Mouse (Mus musculus) MEL (cell line): ENCODE results near the gene BC051142. TPM values are rescaled to one million over a fixed set of nuclear protein-coding genes. Genes with fewer than 3 reads are reported as not detected.
A peak's percentile ranks its signal among the peaks of the same experiment; 100 is the strongest.

Experiments used
- DNase-seq: peaks from one replicate; pipeline ENCODE4 v3.0.0; 2011; ENCODE audit warnings: low read depth, low spot score
- H3K27ac ChIP-seq: 2 replicates; pipeline ENCODE4 v1.5.1; 2012; ENCODE audit warnings: low read depth, mild to moderate bottlenecking, control low read depth, low read length, moderate library complexity; ENCODE audit not compliant: control insufficient read depth
- H3K27me3 ChIP-seq, 2 experiments: fragments of 150-350 bp in 1 of 2; sonication (generic) in 1 of 2; 2 replicates each; pipeline ENCODE4 v1.6.1; 2012; ENCODE audit warnings: low read length in 2 of 2, mild to moderate bottlenecking in 2 of 2, improper control_type of control experiment in 1 of 2, moderate library complexity in 1 of 2; ENCODE audit not compliant: insufficient read depth in 2 of 2, control insufficient read depth in 1 of 2
- H3K36me3 ChIP-seq, 2 experiments: 2 replicates each; pipeline ENCODE4 v1.6.1; 2012 to 2014; ENCODE audit warnings: low read length in 2 of 2, improper control_type of control experiment in 1 of 2, inconsistent platforms in 1 of 2, mild to moderate bottlenecking in 1 of 2; ENCODE audit not compliant: insufficient read depth in 2 of 2, control insufficient read depth in 1 of 2
- H3K4me1 ChIP-seq, 2 experiments: fragments of 150-350 bp in 1 of 2; sonication (generic) in 1 of 2; 2 replicates each; pipeline ENCODE4 v1.6.1; 2012; ENCODE audit warnings: low read length in 2 of 2, improper control_type of control experiment in 1 of 2, mild to moderate bottlenecking in 1 of 2; ENCODE audit not compliant: insufficient read depth in 2 of 2, control insufficient read depth in 1 of 2
- H3K4me3 ChIP-seq, 2 experiments: fragments of 150-350 bp in 1 of 2; sonication (generic) in 1 of 2; 2 replicates each; pipeline ENCODE4 v1.5.1; 2012; ENCODE audit warnings: low read depth in 2 of 2, low read length in 2 of 2, mild to moderate bottlenecking in 2 of 2, moderate library complexity in 2 of 2, control low read depth in 1 of 2, improper control_type of control experiment in 1 of 2; ENCODE audit not compliant: control insufficient read depth in 1 of 2, insufficient read depth in 1 of 2
- H3K79me2 ChIP-seq: 2 replicates; pipeline ENCODE4 v1.6.1; 2012; ENCODE audit warnings: mild to moderate bottlenecking, low read length, moderate library complexity; ENCODE audit not compliant: control insufficient read depth, poor library complexity, insufficient read depth
- H3K9ac ChIP-seq: 2 replicates; pipeline ENCODE4 v1.6.1; 2012; ENCODE audit warnings: low read depth, mild to moderate bottlenecking, control low read depth, low read length, moderate library complexity; ENCODE audit not compliant: control insufficient read depth, poor library complexity, severe bottlenecking
- H3K9me3 ChIP-seq: fragments of 150-350 bp; sonication (generic); replicated peaks from 2 replicates; pipeline ENCODE4 v1.6.1; 2012; ENCODE audit warnings: mild to moderate bottlenecking, low read length, improper control_type of control experiment, moderate library complexity; ENCODE audit not compliant: insufficient read depth
- BHLHE40 ChIP-seq: IDR thresholded peaks from 2 replicates; pipeline ENCODE4 v1.6.1; 2012; ENCODE audit warnings: low read depth, mild to moderate bottlenecking, inconsistent platforms, low read length, improper control_type of control experiment, borderline replicate concordance
- CHD2 ChIP-seq: IDR thresholded peaks from 2 replicates; pipeline ENCODE4 v1.6.1; 2011; ENCODE audit warnings: low read length, improper control_type of control experiment
- CTCF ChIP-seq, 3 experiments: IDR thresholded peaks in 2 of 3; conservative IDR thresholded peaks in 1 of 3; 2 replicates each; pipeline ENCODE4 v1.5.1; 2011 to 2012; ENCODE audit warnings: low read length in 3 of 3, low read depth in 2 of 3, mild to moderate bottlenecking in 2 of 3, improper control_type of control experiment in 1 of 3, inconsistent platforms in 1 of 3, mixed read lengths in 1 of 3, moderate library complexity in 1 of 3; ENCODE audit not compliant: control insufficient read depth in 1 of 3, insufficient read depth in 1 of 3, poor library complexity in 1 of 3, severe bottlenecking in 1 of 3
- EP300 ChIP-seq, 2 experiments: IDR thresholded peaks; 2 replicates each; pipeline ENCODE4 v1.6.1; 2011; ENCODE audit warnings: improper control_type of control experiment in 2 of 2, low read length in 2 of 2, low read depth in 1 of 2, mild to moderate bottlenecking in 1 of 2
- ETS1 ChIP-seq: IDR thresholded peaks from 2 replicates; pipeline ENCODE4 v1.6.1; 2012; ENCODE audit warnings: low read depth, mild to moderate bottlenecking, inconsistent platforms, low read length, improper control_type of control experiment, moderate library complexity
- GABPA ChIP-seq: IDR thresholded peaks from 2 replicates; pipeline ENCODE4 v1.6.1; 2012; ENCODE audit warnings: low read depth, mild to moderate bottlenecking, inconsistent platforms, low read length, improper control_type of control experiment, moderate library complexity
- KAT2A ChIP-seq: conservative IDR thresholded peaks from 2 replicates; pipeline ENCODE4 v1.6.1; 2012; ENCODE audit warnings: low read depth, low read length, improper control_type of control experiment, inconsistent platforms
- MAX ChIP-seq: IDR thresholded peaks from 2 replicates; pipeline ENCODE4 v1.6.1; 2011; ENCODE audit warnings: low read length, improper control_type of control experiment
- MEF2A ChIP-seq: IDR thresholded peaks from 2 replicates; pipeline ENCODE4 v1.6.1; 2014; ENCODE audit warnings: low read depth, mild to moderate bottlenecking, inconsistent platforms, low read length, improper control_type of control experiment; ENCODE audit not compliant: poor library complexity, insufficient replicate concordance, severe bottlenecking; ENCODE audit errors: extremely low read depth
- MXI1 ChIP-seq: IDR thresholded peaks from 2 replicates; pipeline ENCODE4 v1.6.1; 2011; ENCODE audit warnings: mild to moderate bottlenecking, low read depth, low read length, improper control_type of control experiment
- MYC ChIP-seq: IDR thresholded peaks from 2 replicates; pipeline ENCODE4 v1.6.1; 2011; ENCODE audit warnings: low read depth, mild to moderate bottlenecking, low read length, improper control_type of control experiment, moderate library complexity
- NELFE ChIP-seq: IDR thresholded peaks from 2 replicates; pipeline ENCODE4 v1.6.1; 2011; ENCODE audit warnings: low read depth, low read length, improper control_type of control experiment
- POLR2A ChIP-seq, 2 experiments: IDR thresholded peaks; 2 replicates each; pipeline ENCODE4 v1.6.1; 2011 to 2012; ENCODE audit warnings: low read length in 2 of 2, mild to moderate bottlenecking in 2 of 2, control low read depth in 1 of 2, improper control_type of control experiment in 1 of 2, low read depth in 1 of 2, moderate library complexity in 1 of 2; ENCODE audit not compliant: control insufficient read depth in 1 of 2, insufficient read depth in 1 of 2, poor library complexity in 1 of 2
- POLR2AphosphoS5 ChIP-seq: IDR thresholded peaks from 2 replicates; pipeline ENCODE4 v1.6.1; 2012; ENCODE audit warnings: low read depth, borderline replicate concordance, mild to moderate bottlenecking, inconsistent platforms, low read length, moderate library complexity, mixed read lengths
- RAD21 ChIP-seq: IDR thresholded peaks from 2 replicates; pipeline ENCODE4 v1.6.1; 2011; ENCODE audit warnings: mild to moderate bottlenecking, low read depth, low read length, improper control_type of control experiment
- SMC3 ChIP-seq: IDR thresholded peaks from 2 replicates; pipeline ENCODE4 v1.6.1; 2011; ENCODE audit warnings: low read depth, low read length, improper control_type of control experiment
- TCF12 ChIP-seq: IDR thresholded peaks from 2 replicates; pipeline ENCODE4 v1.6.1; 2014; ENCODE audit warnings: low read depth, mild to moderate bottlenecking, inconsistent platforms, low read length, improper control_type of control experiment, moderate library complexity
- USF1 ChIP-seq: IDR thresholded peaks from 2 replicates; pipeline ENCODE4 v1.6.1; 2014; ENCODE audit warnings: low read depth, mild to moderate bottlenecking, inconsistent platforms, low read length, improper control_type of control experiment, moderate library complexity
- ZC3H11A ChIP-seq: IDR thresholded peaks from 2 replicates; pipeline ENCODE4 v1.6.1; 2012; ENCODE audit warnings: low read depth, mild to moderate bottlenecking, inconsistent platforms, low read length, improper control_type of control experiment
- ZKSCAN1 ChIP-seq: IDR thresholded peaks from 2 replicates; pipeline ENCODE4 v1.6.1; 2012; ENCODE audit warnings: low read depth, mild to moderate bottlenecking, inconsistent platforms, low read length, improper control_type of control experiment, moderate library complexity
- polyA plus RNA-seq, 2 experiments: library from polyadenylated mRNA; stranded (reverse) in 1 of 2; unstranded in 1 of 2; fragments of >175 nt in 1 of 2; fragments of >200 nt in 1 of 2; gene quantifications; 2 replicates each; pipeline versions ENCODE4 v1.2.1 to v1.2.4; 2012; ENCODE audit warnings: low replicate concordance in 2 of 2, low read depth in 1 of 2; ENCODE audit not compliant: insufficient read length in 2 of 2, insufficient read depth in 1 of 2, missing spikeins in 1 of 2
- total RNA-seq: library from RNA; depleted of rRNA; stranded (reverse); fragments of 300-350 nt; gene quantifications from 2 replicates; pipeline ENCODE4 v1.2.3, GENCODE M21; 2012

Gene BC051142
- total and polyA plus RNA-seq, 3 experiments, result 0.06 TPM; not detected in 2

GRCm38 (mm10) chr17:34420014-34420413, 21.4 kb downstream of the BC051142 start:
- Histone ChIP-seq H3K27ac (no peak overlapping the region), H3K4me1 (no peaks in the 10 kb centered on the region), H3K9me3 (no peaks in the 10 kb centered on the region), H3K9ac (no peak overlapping the region), H3K4me3 (no peak overlapping the region), H3K27me3 (peaks cover 4 to 7% of the 10 kb centered on the region in 2 experiments), H3K79me2 (no peaks in the 10 kb centered on the region), H3K36me3 (no peaks in the 10 kb centered on the region)
- no peak for DNase-seq
- TF ChIP-seq RAD21, result peak; percentile 19
- peak in 2 of 3 experiments; percentile 18 to 28; a peak in 3 of 6 replicates for TF ChIP-seq CTCF (IDR thresholded peaks at IDR 0.05 in 2 of 3, conservative IDR thresholded peaks at IDR 0.05 in 1 of 3; ENCODE audit: control insufficient read depth in 1 of 3, insufficient read depth in 1 of 3, low read depth in 2 of 3, low read length in 3 of 3, poor library complexity in 1 of 3, severe bottlenecking in 1 of 3)
- TF ChIP-seq KAT2A, result no peak
- TF ChIP-seq NELFE, result no peak
- no peak for TF ChIP-seq MEF2A
- no peak for TF ChIP-seq ZC3H11A

- no peaks in the 10 kb centered on the region for H3K4me1 ChIP-seq
- no peaks in the 10 kb centered on the region for H3K79me2 ChIP-seq
- H3K27me3 ChIP-seq, result peaks cover 2 to 3% of the 10 kb centered on the region in 2 experiments; a peak in 2 of 4 replicates
- H3K4me3 ChIP-seq, result no peak overlapping the region
- no peaks in the 10 kb centered on the region for H3K36me3 ChIP-seq
- H3K9ac ChIP-seq, result no peak overlapping the region
- H3K9me3 ChIP-seq, result no peaks in the 10 kb centered on the region
- TF ChIP-seq POLR2A (IDR thresholded peaks at IDR 0.05; ENCODE audit: control insufficient read depth in 1 of 2, insufficient read depth in 1 of 2, low read depth in 1 of 2, low read length in 2 of 2, poor library complexity in 1 of 2), result no peak
- no peak for TF ChIP-seq MXI1
- no peak for TF ChIP-seq USF1
- no peak for TF ChIP-seq CHD2
- TF ChIP-seq ETS1, result no peak
- no peak for TF ChIP-seq ZC3H11A
- TF ChIP-seq TCF12, result no peak
- TF ChIP-seq BHLHE40, result no peak
- TF ChIP-seq SMC3, result no peak
- TF ChIP-seq MYC, result no peak
- no peak for TF ChIP-seq POLR2AphosphoS5
- no peak for TF ChIP-seq RAD21
- no peak for TF ChIP-seq MEF2A
- no peak for TF ChIP-seq ZKSCAN1
- TF ChIP-seq KAT2A, result no peak
- TF ChIP-seq GABPA, result no peak
- TF ChIP-seq EP300 (IDR thresholded peaks at IDR 0.05; ENCODE audit: low read depth in 1 of 2, low read length in 2 of 2), result no peak
- TF ChIP-seq MAX, result no peak
- TF ChIP-seq CTCF (IDR thresholded peaks at IDR 0.05 in 2 of 3, conservative IDR thresholded peaks at IDR 0.05 in 1 of 3; ENCODE audit: control insufficient read depth in 1 of 3, insufficient read depth in 1 of 3, low read depth in 2 of 3, low read length in 3 of 3, poor library complexity in 1 of 3, severe bottlenecking in 1 of 3), result no peak
- H3K27ac ChIP-seq, result no peak overlapping the region
- no peak for DNase-seq
Observed at GRCm38 (mm10) chr17:34427597-34427996, 29.0 kb downstream of the BC051142 start.
